Mouse (Mus musculus) Patski (cell line): ENCODE results near the gene Mrtfa. TPM values are rescaled to one million over a fixed set of nuclear protein-coding genes. Genes with fewer than 3 reads are reported as not detected.

Experiments used
- ATAC-seq: fragments of 100-300 bp; one replicate; pipeline ENCODE4 v1.8.0; 2021
- CTCF ChIA-PET: fragments of 350-600 bp; sonication (Branson Sonifier 250); formaldehyde crosslinking; loops from one replicate; lab custom pipeline; 2022; ENCODE audit warnings: inconsistent platforms; lab: Charles Lee
- POLR2A ChIA-PET: fragments of 350-600 bp; sonication (Branson Sonifier 250); formaldehyde crosslinking; loops from one replicate; lab custom pipeline; 2022; ENCODE audit warnings: antibody characterized with exemption, inconsistent platforms; lab: Charles Lee
- DNase-seq: peaks from one replicate; pipeline ENCODE4 v3.0.0-alpha.2; 2011; ENCODE audit warnings: low read depth, low spot score
- H3K27me3 ChIP-seq: fragments of 371-371 bp; one replicate; pipeline ENCODE4 v1.5.1; 2021
- CTCF ChIP-seq: fragments of 100-300 bp; IDR thresholded peaks from one replicate; pipeline ENCODE4 v1.5.1; 2021
- in situ Hi-C: fragments of 300-500 bp; cut with MboI; formaldehyde crosslinking; loops from 3 replicates; pipeline ENCODE4 v1.11.1; 2018; ENCODE audit warnings: low pct_unique_long_range_greater_than_20kb, mixed read lengths
- polyA plus RNA-seq: library from polyadenylated mRNA; unstranded; gene quantifications from one replicate; pipeline ENCODE4 v1.2.3, GENCODE M21; 2021

The Mrtfa gene
- polyA plus RNA-seq, 1 experiment from 2014 or later = 48.0 TPM

DNA sequence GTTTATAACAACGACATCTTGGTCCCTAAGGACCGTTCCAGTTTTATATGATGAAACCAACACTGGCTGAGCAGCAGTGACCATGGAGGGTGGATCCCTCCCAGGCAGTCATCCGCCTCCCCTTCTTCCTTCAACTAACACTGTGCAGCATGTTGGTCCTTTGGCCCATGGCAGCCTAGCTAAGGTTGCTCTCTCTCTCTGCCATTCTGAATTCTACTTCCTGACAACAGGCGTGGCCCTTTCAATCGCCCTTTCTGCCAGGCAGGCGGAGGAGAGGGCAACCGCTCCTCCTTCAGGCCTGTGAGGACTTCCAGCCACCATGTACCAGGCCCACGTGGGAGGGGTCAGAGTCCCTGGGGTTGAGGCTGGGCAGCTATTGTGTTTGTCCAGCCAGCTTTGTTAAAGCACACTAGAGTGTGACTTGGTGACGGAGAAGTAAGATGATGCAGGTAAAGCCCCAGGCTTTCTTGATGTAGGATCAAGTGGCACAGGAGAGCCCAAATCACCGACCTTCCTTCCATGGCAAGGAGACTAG is 159.6 kb downstream of the Mrtfa start:
- TF ChIP-seq CTCF = no peak
- DNase-seq = no peak
- H3K27me3 ChIP-seq = no peaks in the 10 kb centered on the region
- ChIA-PET CTCF (interaction anchor here (1.0 to 3.6 kb wide), 2 partner anchors 11 to 31 kb away, joined by 3 to 23 read pairs; no protein-coding TSS in a partner anchor), POLR2A (interaction anchor here (1.0 kb wide), 1 partner anchor 33 kb away, joined by 4 read pairs; no protein-coding TSS in a partner anchor)
- no peak for ATAC-seq
- in situ Hi-C loops = no loop called here

DNA sequence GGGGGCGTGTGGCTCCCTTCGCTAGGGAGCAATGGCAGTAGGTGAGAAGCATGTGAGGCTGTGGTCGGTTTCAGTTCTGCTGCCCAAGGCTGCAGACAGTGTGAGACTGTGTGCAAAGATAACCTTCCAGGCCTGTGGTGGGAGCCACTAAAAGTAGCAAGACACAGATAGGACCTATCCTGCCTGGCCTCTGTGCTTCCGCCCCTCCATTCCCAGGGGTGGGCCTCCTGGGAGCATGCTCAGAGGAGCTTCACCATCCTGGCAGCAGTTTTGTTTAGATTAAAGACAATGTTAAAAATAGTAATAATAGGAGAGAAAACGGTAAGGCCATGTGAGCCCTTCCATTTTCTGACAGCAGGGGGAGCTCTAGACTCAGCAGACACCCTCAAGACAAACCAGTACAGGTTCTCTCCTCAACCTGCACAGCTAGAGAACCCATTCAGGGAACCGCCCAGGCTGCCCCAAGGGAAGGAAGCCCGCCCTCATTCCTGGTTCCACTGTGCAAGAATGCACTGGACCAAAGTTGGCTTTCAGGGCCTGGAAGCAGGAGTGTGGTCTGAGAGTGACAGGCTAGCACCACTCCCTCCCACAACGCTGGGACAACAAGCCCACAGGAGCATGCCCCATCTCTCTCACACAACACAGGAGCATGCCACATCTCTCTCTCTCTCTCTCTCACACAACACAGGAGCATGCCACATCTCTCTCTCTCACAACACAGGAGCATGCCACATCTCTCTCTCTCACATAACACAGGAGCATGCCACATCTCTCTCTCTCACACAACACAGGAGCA is 163.0 kb downstream of the Mrtfa start:
- TF ChIP-seq CTCF = no peak
- in situ Hi-C loops = loop anchor here (5.0 kb wide), 2 partner anchors 35 to 170 kb away; no protein-coding TSS in a partner anchor
- ATAC-seq (peak; percentile 83), DNase-seq (peak; percentile 51)
- CTCF ChIA-PET = interaction anchor here (0.9 to 6.9 kb wide), 12 partner anchors 9 to 289 kb away, joined by 3 to 59 read pairs (median 6); no protein-coding TSS in a partner anchor
- POLR2A ChIA-PET = interaction anchor here (0.5 to 1.6 kb wide), 4 partner anchors 14 to 213 kb away, joined by 3 to 5 read pairs (median 4); no protein-coding TSS in a partner anchor
- H3K27me3 ChIP-seq = no peaks in the 10 kb centered on the region

DNA sequence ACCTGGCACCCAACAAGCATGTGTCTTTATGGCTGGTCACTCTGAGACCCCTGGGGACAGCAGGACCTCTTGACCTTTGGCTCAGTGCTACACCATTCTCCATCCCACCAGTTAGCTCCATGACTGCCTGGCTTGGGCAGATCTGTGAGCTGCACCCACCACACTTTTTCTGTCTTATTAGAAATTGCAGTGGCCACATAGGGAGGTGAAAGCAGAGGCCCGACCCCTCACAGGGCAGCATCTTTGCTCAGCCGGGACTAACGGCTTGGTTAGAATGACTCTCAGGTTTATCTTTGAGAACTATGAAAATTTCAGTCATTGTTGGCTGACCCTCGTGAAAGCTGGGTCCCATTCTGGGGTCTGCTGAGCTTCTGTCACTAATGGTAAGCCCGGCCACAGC is 163.7 kb downstream of the Mrtfa start:
- H3K27me3 ChIP-seq = no peaks in the 10 kb centered on the region
- ChIA-PET POLR2A (interaction anchor here (0.7 to 1.6 kb wide), 3 partner anchors 15 to 36 kb away, joined by 3 to 5 read pairs (median 5); no protein-coding TSS in a partner anchor), CTCF (interaction anchor here (0.9 to 6.9 kb wide), 14 partner anchors 8 to 289 kb away, joined by 3 to 59 read pairs (median 5); no protein-coding TSS in a partner anchor)
- no peak for TF ChIP-seq CTCF
- in situ Hi-C loops = loop anchor here (5.0 kb wide), 2 partner anchors 35 to 170 kb away; no protein-coding TSS in a partner anchor
- DNase-seq = no peak
- no peak for ATAC-seq

DNA sequence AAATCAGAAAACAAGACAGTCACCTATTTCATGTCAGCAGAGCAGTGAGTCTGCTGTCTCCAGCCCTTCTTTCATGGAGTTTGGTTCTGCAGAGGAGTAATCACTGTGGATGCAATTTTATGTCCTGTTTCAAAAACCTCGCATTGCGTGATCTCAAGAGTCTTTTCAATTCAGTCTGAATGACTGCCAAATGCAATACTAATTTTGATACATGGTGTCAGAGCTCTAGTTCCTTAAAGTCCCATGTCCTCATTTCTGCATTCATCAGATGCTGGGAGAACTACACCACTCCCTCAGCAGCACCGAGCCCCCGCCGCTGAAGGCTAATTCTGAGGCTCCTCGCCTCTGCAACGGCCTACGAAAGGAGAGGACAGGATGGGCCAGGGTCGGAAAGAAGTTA is 166.7 kb downstream of the Mrtfa start:
- no peak for ATAC-seq
- no peaks in the 10 kb centered on the region for H3K27me3 ChIP-seq
- TF ChIP-seq CTCF = no peak
- DNase-seq = no peak
- POLR2A ChIA-PET = no interaction called here
- in situ Hi-C loops = no loop called here
- CTCF ChIA-PET = interaction anchor here (1.3 to 6.9 kb wide), 2 partner anchors 32 to 39 kb away, joined by 3 to 59 read pairs; no protein-coding TSS in a partner anchor

DNA sequence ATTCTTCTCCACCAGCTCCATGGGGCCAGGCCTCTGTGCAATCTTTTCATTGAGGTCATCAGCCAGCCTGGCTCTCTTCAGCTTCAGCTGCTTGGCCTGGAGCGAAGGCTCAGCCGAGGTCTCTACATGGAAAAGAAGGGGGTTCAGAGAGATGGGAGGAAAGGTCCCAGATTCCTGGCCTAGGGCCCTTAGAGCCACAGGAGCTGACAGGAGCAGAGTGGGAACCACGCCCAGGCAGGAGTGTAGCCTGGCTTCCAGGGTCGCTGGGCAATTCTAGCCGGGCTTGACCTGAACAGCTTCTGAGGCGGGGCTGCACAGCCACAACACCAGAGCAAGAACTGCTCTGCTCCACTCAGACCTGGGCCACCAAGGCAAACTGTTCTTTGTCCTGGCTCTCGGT is 168.1 kb downstream of the Mrtfa start:
- ATAC-seq (no peak), DNase-seq (no peak)
- TF ChIP-seq CTCF = no peak
- ChIA-PET CTCF (no interaction called here), POLR2A (no interaction called here)
- no peaks in the 10 kb centered on the region for H3K27me3 ChIP-seq
- in situ Hi-C loops = no loop called here

DNA sequence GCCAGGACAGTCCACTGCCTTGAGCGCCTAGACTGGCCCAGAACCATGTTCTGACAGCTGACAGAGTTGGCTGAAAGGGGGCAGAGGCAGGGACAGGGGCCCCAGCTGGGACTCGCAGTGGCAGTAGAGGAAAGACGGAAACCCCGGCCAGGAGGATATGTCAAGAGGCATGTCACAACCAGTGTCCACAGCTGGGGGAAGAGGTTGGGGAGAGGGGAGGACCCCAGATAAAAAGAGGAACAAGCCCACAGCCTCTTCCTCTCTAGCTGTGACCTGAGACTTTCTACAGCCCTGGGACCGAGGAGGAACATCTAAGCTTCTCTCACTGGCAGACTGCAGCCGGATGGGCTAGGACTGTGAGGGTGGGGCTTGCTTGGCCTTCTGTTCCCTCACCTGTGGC is 169.2 kb downstream of the Mrtfa start:
- ChIA-PET POLR2A (no interaction called here), CTCF (no interaction called here)
- no peak for TF ChIP-seq CTCF
- DNase-seq (no peak), ATAC-seq (no peak)
- no peaks in the 10 kb centered on the region for H3K27me3 ChIP-seq
- in situ Hi-C loops = no loop called here

DNA sequence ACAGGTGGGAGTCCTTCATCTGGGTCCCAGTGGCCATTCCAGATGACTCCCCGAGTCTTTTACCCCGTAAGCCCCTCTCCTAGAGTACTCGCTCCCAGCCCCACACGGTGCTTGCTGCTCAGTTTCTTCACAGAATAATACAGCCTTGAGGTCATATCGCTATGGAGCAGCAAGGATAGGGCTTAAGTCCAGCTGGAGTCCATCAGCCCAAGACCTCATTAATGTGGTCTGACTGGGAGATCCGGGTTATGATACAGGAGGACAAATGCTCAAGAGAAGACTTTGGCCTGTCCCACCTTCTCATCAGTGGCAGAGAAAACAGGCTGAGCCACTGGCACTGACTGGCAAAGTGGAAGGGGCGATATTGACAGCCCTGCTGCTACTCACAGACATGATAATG is 173.2 kb downstream of the Mrtfa start:
- in situ Hi-C loops = no loop called here
- no peak for DNase-seq
- ChIA-PET CTCF (interaction anchor here (1.1 to 1.5 kb wide), 2 partner anchors 10 to 48 kb away, joined by 4 read pairs; no protein-coding TSS in a partner anchor), POLR2A (interaction anchor here (1.3 kb wide), 1 partner anchor 45 kb away, joined by 3 read pairs; no protein-coding TSS in a partner anchor)
- H3K27me3 ChIP-seq = no peaks in the 10 kb centered on the region
- no peak for ATAC-seq
- TF ChIP-seq CTCF = no peak

DNA sequence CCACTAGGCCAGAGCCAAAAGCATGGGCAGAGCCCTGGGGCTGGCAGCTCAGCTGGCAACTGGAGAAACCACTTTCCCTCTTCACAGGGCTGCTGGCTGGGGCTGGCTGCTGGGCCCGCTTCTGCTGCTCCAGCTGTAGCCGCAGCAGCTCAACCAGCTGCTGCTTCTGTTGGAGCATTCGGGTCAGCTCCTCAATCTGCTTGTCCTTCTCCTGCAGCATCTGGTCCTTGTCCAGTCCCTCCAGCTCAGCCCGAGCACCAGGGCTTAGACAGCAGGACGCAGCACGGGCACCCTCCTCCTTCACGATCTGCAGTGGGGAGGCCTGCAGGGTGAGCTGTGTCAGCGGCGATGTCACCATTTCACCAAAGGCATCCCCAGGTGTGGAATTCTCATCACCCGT is 174.1 kb downstream of the Mrtfa start:
- TF ChIP-seq CTCF = no peak
- in situ Hi-C loops = no loop called here
- CTCF ChIA-PET = interaction anchor here (1.0 to 1.5 kb wide), 2 partner anchors 10 to 11 kb away, joined by 4 read pairs; no protein-coding TSS in a partner anchor
- ATAC-seq (no peak), DNase-seq (no peak)
- POLR2A ChIA-PET = interaction anchor here (1.3 kb wide), 1 partner anchor 46 kb away, joined by 3 read pairs; no protein-coding TSS in a partner anchor
- H3K27me3 ChIP-seq = no peaks in the 10 kb centered on the region

DNA sequence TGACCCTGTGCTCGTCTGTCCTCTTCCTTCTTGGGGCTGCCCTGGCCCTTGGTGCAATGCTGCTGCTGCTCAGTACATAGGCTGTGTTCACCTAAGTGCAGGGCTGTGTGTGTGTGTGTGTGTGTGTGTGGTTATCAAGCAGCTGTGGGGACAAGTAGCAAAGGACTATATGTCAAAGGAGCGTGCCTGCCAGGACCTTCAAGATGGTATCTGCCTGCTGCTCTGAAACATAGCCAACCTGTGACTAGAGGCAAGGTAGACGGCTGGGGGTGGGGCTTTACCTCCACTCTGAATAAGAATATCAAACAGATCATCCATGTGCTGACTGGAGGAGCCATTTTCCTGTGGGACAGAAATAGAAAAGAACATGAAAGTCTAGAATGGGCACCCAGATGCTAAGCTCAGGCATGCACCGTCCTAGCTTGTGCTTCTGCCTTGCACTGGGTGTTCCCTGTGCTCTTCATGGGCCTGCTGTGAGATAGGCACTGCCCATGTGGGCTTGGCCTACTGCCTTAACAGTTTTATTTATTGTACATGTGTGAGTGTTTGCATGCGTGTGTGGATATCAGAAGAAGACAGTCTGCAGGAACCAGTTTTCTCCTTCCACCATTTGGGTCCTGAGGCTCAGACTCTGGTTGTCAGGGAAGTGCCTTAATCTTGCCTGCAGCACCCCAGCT is 175.4 kb downstream of the Mrtfa start:
- no peaks in the 10 kb centered on the region for H3K27me3 ChIP-seq
- CTCF ChIA-PET = no interaction called here
- no peak for TF ChIP-seq CTCF
- in situ Hi-C loops = no loop called here
- ATAC-seq (no peak), DNase-seq (no peak)
- POLR2A ChIA-PET = no interaction called here

DNA sequence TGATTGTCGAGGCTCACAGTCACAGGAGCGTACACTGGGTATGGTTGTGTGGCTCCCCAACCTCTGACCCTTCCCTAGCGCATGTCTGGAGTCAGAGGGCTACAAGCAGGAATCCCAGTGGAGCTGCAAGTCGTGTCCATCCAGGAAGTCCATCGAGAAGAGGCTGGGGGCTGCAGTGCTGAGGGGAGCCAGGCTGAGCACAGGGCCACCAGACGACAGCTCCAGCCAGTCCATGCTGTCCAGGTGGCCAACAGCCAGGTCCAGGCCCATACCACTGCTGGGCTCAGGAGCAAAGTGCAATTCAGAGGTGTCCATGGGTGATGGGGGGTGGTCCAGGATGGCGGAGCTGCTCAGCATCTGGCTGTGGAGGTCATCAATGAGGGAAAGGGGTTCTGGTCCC is 177.4 kb downstream of the Mrtfa start:
- DNase-seq (no peak), ATAC-seq (no peak)
- TF ChIP-seq CTCF = no peak
- ChIA-PET POLR2A (no interaction called here), CTCF (no interaction called here)
- in situ Hi-C loops = no loop called here
- no peaks in the 10 kb centered on the region for H3K27me3 ChIP-seq
